Mouse (Mus musculus) embryonic facial prominence, embryonic 11.5 days (tissue): ENCODE results near the gene Mgarp. TPM values are rescaled to one million over a fixed set of nuclear protein-coding genes. Genes with fewer than 3 reads are reported as not detected.
"Not testable (repeated sequence)": the region's sequence is repeated elsewhere in the genome, so short reads cannot be mapped to it uniquely, and the experiment has no call there.

Experiments used
- ATAC-seq: fragments of 200-750 bp; cut with Nextera tagmentation; replicated peaks from 2 replicates; pipeline ENCODE4 v1.8.0; 2017; ENCODE audit warnings: low read depth; ENCODE audit not compliant: insufficient number of reproducible peaks, low FRiP score, low TSS enrichment
- DNase-seq: peaks from one replicate; pipeline ENCODE4 v3.0.0-alpha.2; 2015; ENCODE audit warnings: low spot score
- H3K27ac ChIP-seq: fragments of 300-500 bp; sonication (generic); replicated peaks from 2 replicates; pipeline ENCODE4 v1.5.1; 2014; ENCODE audit warnings: mild to moderate bottlenecking, low read depth, low read length, control low read depth
- H3K27me3 ChIP-seq: fragments of 300-500 bp; sonication (generic); 2 replicates; pipeline ENCODE4 v1.6.1; 2014; ENCODE audit warnings: mild to moderate bottlenecking, low read length, moderate library complexity, mixed read lengths; ENCODE audit not compliant: control insufficient read depth, insufficient read depth
- H3K36me3 ChIP-seq: fragments of 300-500 bp; sonication (generic); replicated peaks from 2 replicates; pipeline ENCODE4 v1.6.1; 2014; ENCODE audit warnings: low read depth, mild to moderate bottlenecking, low read length, moderate library complexity, mixed read lengths; ENCODE audit not compliant: control insufficient read depth, insufficient read depth
- H3K4me1 ChIP-seq: fragments of 300-500 bp; sonication (generic); 2 replicates; pipeline ENCODE4 v1.6.1; 2014; ENCODE audit warnings: low read length, mixed read lengths; ENCODE audit not compliant: control insufficient read depth, insufficient read depth
- H3K4me2 ChIP-seq: fragments of 300-500 bp; sonication (generic); 2 replicates; pipeline ENCODE4 v1.6.1; 2014; ENCODE audit warnings: low read depth, mild to moderate bottlenecking, control low read depth, low read length, moderate library complexity
- H3K4me3 ChIP-seq: fragments of 300-500 bp; sonication (generic); 2 replicates; pipeline ENCODE4 v1.5.1; 2014; ENCODE audit warnings: low read depth, low read length, control low read depth
- H3K9ac ChIP-seq: fragments of 300-500 bp; sonication (generic); replicated peaks from 2 replicates; pipeline ENCODE4 v1.6.1; 2014; ENCODE audit warnings: mild to moderate bottlenecking, control low read depth, low read length
- H3K9me3 ChIP-seq: fragments of 300-500 bp; sonication (generic); replicated peaks from 2 replicates; pipeline ENCODE4 v1.6.1; 2016; ENCODE audit warnings: mild to moderate bottlenecking, low read length, inconsistent platforms, mixed read lengths; ENCODE audit not compliant: control insufficient read depth
- WGBS: fragments of 180-500 bp; shearing (Covaris S2); extraction: QIAGEN DNeasy Blood & Tissue Kit; methylation state at CpG from one replicate; pipeline ENCODE4 v1.1.7; 2014; 5-methylcytosine and 5-hydroxymethylcytosine counted together
- polyA plus RNA-seq: library from polyadenylated mRNA; unstranded; fragments of >200 nt; fragmentation: Nextera tagmentation; extraction: Ambion mirVana; gene quantifications from 2 replicates; pipeline ENCODE4 v1.2.1, GENCODE M21; 2014

Mgarp gene
- 9.1 and 16.1 TPM in 2 replicates for polyA plus RNA-seq

DNA sequence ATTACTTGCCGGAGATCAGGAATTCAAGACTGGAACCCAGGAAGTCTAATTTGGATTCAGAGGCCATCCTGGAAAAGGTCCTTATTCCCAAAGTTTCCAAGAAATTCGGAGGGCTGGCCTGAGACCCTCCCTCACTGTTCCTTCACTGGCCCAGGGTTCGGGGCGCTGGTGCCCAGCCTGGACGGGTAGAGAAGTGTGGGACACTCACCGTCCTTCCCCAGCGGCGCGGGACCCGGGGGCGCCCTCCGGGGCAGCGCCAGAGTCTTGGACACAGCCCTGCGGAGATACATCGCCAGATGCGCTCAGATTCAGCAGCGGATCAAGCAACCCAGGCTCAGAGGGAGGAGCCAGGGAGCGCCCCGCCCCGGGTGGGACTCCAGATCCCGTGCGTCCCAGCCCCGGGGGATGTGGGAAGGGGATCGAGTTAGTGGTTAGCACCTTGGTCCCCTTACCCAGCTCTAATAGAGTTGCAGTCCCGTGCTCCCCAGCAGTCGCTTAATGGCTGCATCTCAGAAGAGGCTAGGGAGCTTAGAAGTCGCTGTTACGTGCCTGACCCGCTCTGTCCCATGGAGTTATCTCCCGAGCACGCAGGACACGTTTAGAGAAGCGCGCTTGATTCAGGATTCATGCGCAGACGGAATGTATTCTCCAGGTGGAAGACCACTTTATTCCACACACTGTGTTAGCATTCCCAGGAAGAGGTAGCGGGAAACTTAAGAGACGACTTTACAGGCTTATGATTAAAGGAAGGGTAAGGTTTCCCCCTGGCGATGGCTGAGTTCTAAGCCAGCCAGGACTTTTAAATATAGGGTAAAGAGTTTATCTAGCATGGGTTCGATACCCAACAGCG, at the start of gene Mgarp:
TSS of gene Mgarp (minus strand) at position 520 of the 850 bp plus-strand sequence.
- no peaks in the 10 kb centered on the region for H3K36me3 ChIP-seq
- peak within 1 kb of the TSS; percentile 35 for H3K4me3 ChIP-seq
- no peak within 1 kb of the TSS for H3K27ac ChIP-seq
- peak; percentile 84 for DNase-seq
- peaks cover 5% of the 10 kb centered on the region for H3K27me3 ChIP-seq
- no peaks in the 10 kb centered on the region for H3K4me1 ChIP-seq
- ATAC-seq = peak; percentile 82
- peak within 1 kb of the TSS; percentile 43 for H3K9ac ChIP-seq
- 1% methylated on average over 41 of the region's 41 CpGs for WGBS
- no peaks in the 10 kb centered on the region for H3K9me3 ChIP-seq
- H3K4me2 ChIP-seq = peak within 1 kb of the TSS; percentile 61

DNA sequence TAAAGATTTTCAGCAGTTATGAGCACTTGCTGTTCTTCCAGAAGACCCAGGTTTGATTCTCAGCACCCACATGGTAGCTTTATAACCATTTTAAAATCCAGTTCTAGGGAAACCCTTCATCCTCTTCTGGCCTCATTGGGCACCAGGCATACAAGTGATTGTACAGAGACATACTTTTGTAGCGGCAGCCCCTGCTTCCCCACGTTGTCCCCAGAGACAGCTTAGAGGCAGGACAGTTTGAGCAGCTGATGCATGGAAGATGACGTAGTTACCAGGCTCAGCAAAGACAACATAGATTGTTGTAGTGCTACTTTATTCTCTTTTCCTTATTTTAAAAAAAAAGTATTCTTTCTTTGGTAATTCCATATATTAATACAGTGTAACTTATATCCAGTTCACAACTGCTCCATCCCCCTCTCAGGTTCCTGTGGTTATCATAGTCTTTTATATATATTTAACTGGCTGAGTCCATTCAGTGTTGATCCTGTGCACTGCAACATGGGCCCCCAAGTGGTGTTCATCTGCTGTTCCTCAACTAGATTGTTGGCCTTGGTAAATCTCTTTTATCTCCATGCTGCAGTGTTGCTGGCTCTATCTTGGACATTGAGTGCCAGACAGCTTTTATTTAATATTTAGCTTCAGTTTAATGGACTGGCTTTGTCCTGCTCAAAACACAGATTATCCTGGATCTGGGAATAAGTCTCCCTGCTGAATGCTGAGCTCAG, 38.5 kb upstream of the Mgarp start:
- Histone ChIP-seq H3K27me3 (no peaks in the 10 kb centered on the region), H3K9ac (no peak overlapping the region), H3K36me3 (no peaks in the 10 kb centered on the region; the same call in 1 of the 2 replicates), H3K27ac (no peak overlapping the region), H3K9me3 (no peaks in the 10 kb centered on the region), H3K4me1 (no peaks in the 10 kb centered on the region), H3K4me2 (no peak overlapping the region), H3K4me3 (no peak overlapping the region)
- DNase-seq (no peak), ATAC-seq (no peak)
- WGBS = 88% methylated on average over 3 of the region's 3 CpGs

GRCm38 (mm10) chr3:51434364-51434763, 37.8 kb upstream of the Mgarp start:
- H3K27ac ChIP-seq, H3K27me3 ChIP-seq, H3K4me1 ChIP-seq, ATAC-seq, H3K36me3 ChIP-seq, DNase-seq, H3K9ac ChIP-seq, H3K9me3 ChIP-seq, H3K4me2 ChIP-seq, H3K4me3 ChIP-seq: not testable (repeated sequence)
- 89% methylated on average over 5 of the region's 5 CpGs for WGBS

GRCm38 (mm10) chr3:51425394-51425793, 28.9 kb upstream of the Mgarp start:
- ATAC-seq = no peak
- no peak overlapping the region for H3K9ac ChIP-seq
- no peaks in the 10 kb centered on the region for H3K4me1 ChIP-seq
- no peak overlapping the region for H3K27ac ChIP-seq
- H3K36me3 ChIP-seq = no peaks in the 10 kb centered on the region
- no peak overlapping the region for H3K4me3 ChIP-seq
- no peak for DNase-seq
- no peaks in the 10 kb centered on the region for H3K27me3 ChIP-seq
- no peak overlapping the region for H3K4me2 ChIP-seq
- no peaks in the 10 kb centered on the region for H3K9me3 ChIP-seq

DNA sequence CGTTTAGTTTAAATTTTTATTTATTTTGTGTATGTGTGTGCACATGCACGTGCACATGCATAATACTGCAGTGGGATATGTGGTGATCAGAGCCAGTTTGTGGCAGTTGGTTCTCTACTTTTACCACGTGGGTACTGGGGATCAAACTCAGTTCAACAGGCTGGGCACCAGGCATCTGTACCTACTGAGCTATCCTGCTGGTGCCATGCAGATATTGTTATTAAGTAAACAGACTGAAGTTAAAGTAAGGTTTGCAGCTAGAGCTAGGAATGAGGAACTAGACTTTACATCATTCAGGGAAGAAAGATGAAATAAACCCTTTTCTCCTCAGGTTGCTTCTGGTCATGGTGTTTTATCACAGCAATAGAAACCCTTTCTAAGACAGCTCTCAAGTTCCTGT, 25.4 kb upstream of the Mgarp start:
- DNase-seq (no peak), ATAC-seq (no peak)
- Histone ChIP-seq H3K9ac (no peak overlapping the region), H3K4me3 (no peak overlapping the region), H3K36me3 (no peaks in the 10 kb centered on the region), H3K27ac (no peak overlapping the region), H3K4me1 (no peaks in the 10 kb centered on the region), H3K4me2 (no peak overlapping the region), H3K9me3 (no peaks in the 10 kb centered on the region), H3K27me3 (no peaks in the 10 kb centered on the region)
- 84% methylated on average over 3 of the region's 3 CpGs for WGBS

GRCm38 (mm10) chr3:51417966-51418365, 21.4 kb upstream of the Mgarp start:
- H3K27me3 ChIP-seq = no peaks in the 10 kb centered on the region
- 72% methylated on average over 2 of the region's 2 CpGs for WGBS
- H3K4me2 ChIP-seq = no peak overlapping the region
- no peaks in the 10 kb centered on the region for H3K4me1 ChIP-seq
- no peak for DNase-seq
- no peaks in the 10 kb centered on the region for H3K9me3 ChIP-seq
- H3K9ac ChIP-seq = no peak overlapping the region
- H3K36me3 ChIP-seq = no peaks in the 10 kb centered on the region
- no peak overlapping the region for H3K27ac ChIP-seq
- H3K4me3 ChIP-seq = no peak overlapping the region
- no peak for ATAC-seq

- ATAC-seq (no peak), DNase-seq (no peak)
- Histone ChIP-seq H3K4me2 (peak overlapping the region; percentile 64), H3K4me1 (no peaks in the 10 kb centered on the region), H3K27ac (no peak overlapping the region), H3K9me3 (no peaks in the 10 kb centered on the region), H3K27me3 (no peaks in the 10 kb centered on the region), H3K9ac (no peak overlapping the region), H3K36me3 (no peaks in the 10 kb centered on the region), H3K4me3 (peak overlapping the region; percentile 100; the same call in 1 of the 2 replicates)
- 48% methylated on average over 2 of the region's 2 CpGs for WGBS
Observed at GRCm38 (mm10) chr3:51417485-51417884, 20.9 kb upstream of the Mgarp start.

- 10% methylated on average over 8 of the region's 8 CpGs for WGBS
- Histone ChIP-seq H3K4me2 (peak overlapping the region; percentile 64), H3K27me3 (no peaks in the 10 kb centered on the region), H3K4me1 (no peaks in the 10 kb centered on the region), H3K9ac (peak overlapping the region; percentile 99), H3K4me3 (peak overlapping the region; percentile 100), H3K9me3 (no peaks in the 10 kb centered on the region), H3K27ac (0 out of 2 replicates have a peak overlapping the region, but pooled peaks have one; percentile 86), H3K36me3 (no peaks in the 10 kb centered on the region)
- no peak for ATAC-seq
- DNase-seq = no peak
Observed at GRCm38 (mm10) chr3:51417135-51417458, 20.6 kb upstream of the Mgarp start.
